Mouse (Mus musculus) heart, adult 8-10 months (tissue): ENCODE measurements around the gene Asap2. TPM values are rescaled to one million over a fixed set of nuclear protein-coding genes. Genes with fewer than 3 reads are reported as not detected.
A peak's percentile ranks its signal among the peaks of the same experiment; 100 is the strongest.

Experiments used
- DNase-seq: peaks from one replicate; pipeline ENCODE4 v3.0.0; 2022; ENCODE audit warnings: low spot score
- total RNA-seq, 4 experiments: library from RNA; stranded (reverse); gene quantifications; 2 replicates each; pipeline ENCODE4 v1.2.4; 2022

Asap2 gene
- total RNA-seq, 4 experiments from 2014 or later = 9.0 to 10.3 (median 10.0) TPM

DNA sequence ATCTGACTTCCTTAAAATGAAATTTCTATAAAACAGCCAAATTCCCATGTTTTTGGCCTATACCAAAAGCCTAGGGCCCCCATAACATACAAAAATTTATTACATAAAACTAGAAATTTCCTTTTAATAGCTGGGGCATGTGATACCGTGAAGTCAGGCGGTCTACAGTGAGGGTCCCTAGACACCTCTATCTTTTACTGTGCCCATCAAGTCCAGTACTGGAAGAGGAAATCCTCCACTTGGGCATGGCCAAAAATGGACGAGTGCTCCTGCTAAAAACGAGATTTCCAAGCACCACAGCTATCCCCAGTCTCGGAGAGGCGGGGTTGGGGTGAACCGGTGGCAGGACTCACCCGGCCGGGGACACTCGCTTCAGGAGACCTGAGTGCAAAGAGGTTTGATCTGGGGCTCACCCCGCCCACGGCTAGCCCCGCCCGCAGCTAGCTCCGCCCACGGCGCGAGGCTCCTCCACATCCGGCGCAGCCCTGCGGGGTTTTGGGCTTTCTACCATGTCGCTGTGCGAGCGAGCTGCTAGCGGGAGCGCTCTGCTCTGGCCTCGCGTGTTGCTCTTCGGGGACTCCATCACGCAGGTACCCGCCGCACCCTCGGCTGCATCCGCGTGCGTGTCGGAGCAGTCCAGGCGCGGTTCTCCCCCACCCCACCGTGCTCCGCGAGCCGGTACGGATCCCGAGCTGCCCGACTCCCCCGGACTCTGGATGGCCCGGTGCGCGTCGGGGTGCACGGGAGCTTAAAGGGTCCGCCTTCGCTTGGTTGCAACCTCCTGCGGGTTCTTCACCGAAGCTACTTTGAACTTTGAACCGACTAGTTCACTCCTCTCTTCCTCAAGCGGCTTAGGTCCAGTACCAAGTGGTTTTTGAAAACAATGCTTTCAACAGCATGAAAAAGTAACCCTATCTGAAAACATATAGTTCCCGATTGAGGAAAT, 325.9 kb downstream of the Asap2 start, which contains the start of gene Iah1:
Gene Iah1, plus strand, starts transcription at position 467 of the 946 bp plus-strand sequence.
- peak; percentile 79 for DNase-seq

DNA sequence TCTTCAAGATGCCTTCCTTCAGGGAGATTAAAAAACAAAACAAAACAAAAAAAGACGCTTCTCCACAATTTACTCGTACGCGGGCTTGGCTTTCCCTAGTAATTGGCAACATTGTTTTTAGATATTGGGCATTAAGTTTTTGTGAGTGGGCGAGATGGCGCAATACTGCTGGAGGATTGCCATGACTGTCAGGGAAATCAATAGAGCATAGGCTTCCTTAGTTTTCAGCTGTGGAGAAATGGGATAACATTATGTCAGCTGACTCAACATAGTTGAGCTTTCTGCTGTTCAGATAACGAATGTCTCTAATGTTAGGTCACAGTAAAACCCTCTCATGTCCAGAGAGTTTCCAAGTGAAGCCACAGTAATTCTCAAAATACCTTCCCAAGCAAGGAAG, 326.6 kb downstream of the Asap2 start:
- peak; percentile 45 for DNase-seq

DNA sequence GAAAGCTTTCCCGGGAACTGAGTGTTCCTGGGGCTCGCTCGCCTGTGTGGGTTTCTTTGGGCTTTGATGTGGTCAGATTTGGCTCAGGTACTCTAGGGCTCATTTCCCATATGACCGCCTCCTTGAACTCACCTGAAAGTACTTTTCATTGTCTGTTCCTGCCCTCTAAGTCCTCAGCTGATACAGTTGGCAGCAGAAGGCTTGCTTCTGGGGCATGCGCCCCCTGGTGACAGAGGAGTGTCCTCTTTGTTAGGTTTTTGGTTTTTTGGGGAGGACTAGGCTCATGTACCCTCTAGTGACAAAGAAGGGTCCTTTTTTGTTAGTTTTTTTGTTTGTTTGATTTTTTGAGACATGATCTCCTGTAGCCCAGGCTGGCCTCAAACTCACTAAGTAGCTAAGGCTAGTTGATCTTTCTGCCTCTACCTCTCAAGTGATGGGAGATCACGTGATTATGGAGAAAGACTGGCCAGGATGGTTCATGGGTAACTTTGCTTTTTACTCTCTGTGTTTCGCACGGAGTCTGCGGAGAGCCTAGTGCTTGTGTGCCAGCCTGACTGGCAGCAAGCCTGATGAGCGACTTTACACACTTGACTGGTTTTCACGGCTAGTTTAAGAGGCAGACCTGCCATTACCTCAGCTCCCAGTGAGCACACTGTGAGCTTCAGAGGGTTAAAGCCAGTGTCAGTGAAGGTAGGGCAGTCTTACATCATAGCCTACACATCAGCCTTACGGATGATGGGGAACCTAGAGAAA, 328.1 kb downstream of the Asap2 start:
- peak; percentile 47 for DNase-seq
